Mouse (Mus musculus): ENCODE measurements around the gene Pcna.
"Not testable (repeated sequence)": the region's sequence is repeated elsewhere in the genome, so short reads cannot be mapped to it uniquely, and the experiment has no call there.

The Pcna gene

GRCm38 (mm10) chr2:132276249-132276648 is 23.1 kb upstream of the Pcna start:
- DNase-seq (ENCODE audit: low spot score) = no peak

- no peak for DNase-seq (ENCODE audit: low spot score)
These were observed 22.4 kb upstream of the Pcna start for GRCm38 (mm10) chr2:132275527-132275926.

- no peak for DNase-seq (ENCODE audit: low spot score)
These were observed 19.7 kb upstream of the Pcna start for GRCm38 (mm10) chr2:132272694-132273389.

- DNase-seq (ENCODE audit: low spot score) = no peak
These were observed 17.3 kb upstream of the Pcna start for GRCm38 (mm10) chr2:132270331-132270951.

- DNase-seq (ENCODE audit: low spot score) = no peak
These were observed 16.1 kb upstream of the Pcna start for GRCm38 (mm10) chr2:132269217-132269616.

GRCm38 (mm10) chr2:132266086-132266485 is 13.0 kb upstream of the Pcna start:
- DNase-seq (ENCODE audit: low spot score) = no peak

GRCm38 (mm10) chr2:132265196-132265595 is 12.1 kb upstream of the Pcna start:
- no peak for DNase-seq (ENCODE audit: low spot score)

GRCm38 (mm10) chr2:132264266-132264710 is 11.2 kb upstream of the Pcna start:
- no peak for DNase-seq (ENCODE audit: low spot score)

- DNase-seq (ENCODE audit: low spot score) = no peak
These were observed 10.5 kb upstream of the Pcna start for GRCm38 (mm10) chr2:132263421-132264265.

GRCm38 (mm10) chr2:132262879-132263398 is 9.8 kb upstream of the Pcna start, which contains the start of gene Cds2:
Gene Cds2 (plus strand): TSS chr2:132263148.
- peak; percentile 94 for DNase-seq (ENCODE audit: low spot score)

GRCm38 (mm10) chr2:132262175-132262574 is 9.1 kb upstream of the Pcna start:
- no peak for DNase-seq (ENCODE audit: low spot score)

- DNase-seq (ENCODE audit: low spot score) = no peak
These were observed 7.5 kb upstream of the Pcna start for GRCm38 (mm10) chr2:132260601-132261000.

GRCm38 (mm10) chr2:132257350-132258068 is 4.4 kb upstream of the Pcna start:
- DNase-seq (ENCODE audit: low spot score) = no peak

GRCm38 (mm10) chr2:132253603-132254002 is 489 bp upstream of the Pcna start:
- no peak for DNase-seq (ENCODE audit: low spot score)

GRCm38 (mm10) chr2:132251911-132252310 is 1.2 kb downstream of the Pcna start:
- no peak for DNase-seq (ENCODE audit: low spot score)

- DNase-seq (ENCODE audit: low spot score) = peak; percentile 83
These were observed 5.4 kb downstream of the Pcna start, which contains the start of gene Tmem230 for GRCm38 (mm10) chr2:132247539-132248313. Gene Tmem230 (minus strand): TSS chr2:132247807.

GRCm38 (mm10) chr2:132243370-132243769 is 9.7 kb downstream of the Pcna start:
- DNase-seq (ENCODE audit: low spot score) = no peak

- not testable (repeated sequence) for DNase-seq (ENCODE audit: low spot score)
These were observed 12.7 kb downstream of the Pcna start for GRCm38 (mm10) chr2:132240457-132240856.

GRCm38 (mm10) chr2:132239434-132239833 is 13.7 kb downstream of the Pcna start:
- not testable (repeated sequence) for DNase-seq (ENCODE audit: low spot score)

GRCm38 (mm10) chr2:132235975-132236374 is 17.1 kb downstream of the Pcna start:
- DNase-seq (ENCODE audit: low spot score) = no peak

GRCm38 (mm10) chr2:132235291-132235690 is 17.8 kb downstream of the Pcna start:
- DNase-seq (ENCODE audit: low spot score) = no peak
